Mouse (Mus musculus): ENCODE measurements around the gene Meis3. TPM values are rescaled to one million over a fixed set of nuclear protein-coding genes. Genes with fewer than 3 reads are reported as not detected.

Gene Meis3
- 1 to 10 TPM in 1 of 2 experiments, under 1 TPM in 1; 0.97 to 1.9 TPM for total RNA-seq (2021)
- long read RNA-seq, experiment 1, partial matches to known transcripts, result 1 of 3 reads
- long read RNA-seq, experiment 1, other reads (novel, unspliced or antisense), result 2 of 3 reads
- long read RNA-seq, experiment 2, partial matches to known transcripts, result 0 of 1 reads
- long read RNA-seq, experiment 2, other reads (novel, unspliced or antisense), result 1 of 1 reads

- peak; percentile 47 for DNase-seq
These were observed at the start of gene Meis3 for GRCm38 (mm10) chr7:16174597-16175541. Gene Meis3, plus strand, starts transcription at chr7:16175090.

GRCm38 (mm10) chr7:16125829-16126228 lies 49.1 kb upstream of the Meis3 start:
- no peak for DNase-seq

DNA sequence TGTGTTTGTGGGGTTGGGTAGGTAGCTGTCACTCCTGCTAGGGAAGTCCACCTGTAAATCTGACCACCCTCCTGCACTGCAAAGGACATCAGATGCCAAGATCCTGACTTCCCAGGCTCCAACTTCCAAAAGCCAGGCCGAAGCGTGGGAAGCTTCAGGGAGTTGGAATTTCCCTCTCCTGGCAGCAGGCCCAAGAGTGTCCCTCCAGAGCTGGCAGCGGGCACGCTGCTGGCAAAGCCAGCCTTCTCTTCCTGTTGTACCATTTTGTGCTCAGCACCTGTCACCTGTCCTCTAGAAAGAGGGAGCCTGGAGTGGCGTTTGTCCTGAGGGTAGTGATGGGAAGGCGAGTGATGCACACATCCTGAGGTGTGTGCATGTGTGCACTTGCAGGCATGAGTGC lies 46.5 kb upstream of the Meis3 start:
- DNase-seq, result no peak

DNA sequence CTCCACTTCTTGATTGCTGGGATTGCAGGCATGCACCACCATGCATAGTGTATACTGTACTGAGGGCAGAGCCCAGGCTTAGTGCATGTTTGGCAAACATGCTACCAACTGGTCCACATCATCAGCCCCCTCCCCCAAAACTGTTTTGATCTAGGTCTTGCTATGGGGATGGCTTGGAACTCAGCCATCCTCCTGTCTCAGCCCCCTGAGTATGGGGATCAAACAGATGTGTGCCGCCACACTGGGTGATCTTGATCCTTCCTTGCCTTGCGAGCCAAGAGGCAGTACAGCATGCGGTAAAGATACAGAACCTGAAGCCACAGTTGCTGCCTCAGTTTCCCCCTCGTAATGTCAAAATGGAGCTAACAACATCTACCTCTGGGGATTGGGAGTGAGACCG lies 46.0 kb upstream of the Meis3 start:
- DNase-seq, result no peak

- DNase-seq, result peak; percentile 66
These were observed 45.5 kb upstream of the Meis3 start, which contains the start of gene Slc8a2 for GRCm38 (mm10) chr7:16129421-16129845. Gene Slc8a2, plus strand, starts transcription at chr7:16129826.

- DNase-seq, result no peak
These were observed 44.8 kb upstream of the Meis3 start for GRCm38 (mm10) chr7:16129846-16130691.

GRCm38 (mm10) chr7:16130956-16131634 lies 43.8 kb upstream of the Meis3 start:
- no peak for DNase-seq

DNA sequence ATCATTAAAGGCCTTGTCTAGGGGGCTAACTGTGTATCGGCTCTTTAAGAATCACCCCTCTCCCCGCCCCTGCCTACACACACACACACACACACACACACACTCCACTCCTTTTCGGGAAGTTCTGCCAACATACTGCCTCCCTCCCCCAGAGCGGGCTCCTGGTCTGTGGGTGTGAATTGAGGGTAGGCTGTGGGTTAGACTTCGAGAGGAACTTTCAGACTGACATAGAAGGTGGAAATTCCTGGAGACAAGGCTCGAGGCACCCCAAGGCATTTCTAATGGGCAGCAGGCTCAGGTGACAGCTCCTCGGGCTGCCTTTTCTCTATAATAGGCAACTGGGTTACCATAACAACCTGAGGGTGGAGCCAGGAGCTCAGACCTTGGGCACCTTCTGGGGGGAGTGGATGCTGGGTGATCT lies 42.7 kb upstream of the Meis3 start:
- DNase-seq, result no peak

- DNase-seq, result no peak
These were observed 42.0 kb upstream of the Meis3 start for GRCm38 (mm10) chr7:16132926-16133325.

GRCm38 (mm10) chr7:16133691-16134090 lies 41.2 kb upstream of the Meis3 start:
- no peak for DNase-seq

DNA sequence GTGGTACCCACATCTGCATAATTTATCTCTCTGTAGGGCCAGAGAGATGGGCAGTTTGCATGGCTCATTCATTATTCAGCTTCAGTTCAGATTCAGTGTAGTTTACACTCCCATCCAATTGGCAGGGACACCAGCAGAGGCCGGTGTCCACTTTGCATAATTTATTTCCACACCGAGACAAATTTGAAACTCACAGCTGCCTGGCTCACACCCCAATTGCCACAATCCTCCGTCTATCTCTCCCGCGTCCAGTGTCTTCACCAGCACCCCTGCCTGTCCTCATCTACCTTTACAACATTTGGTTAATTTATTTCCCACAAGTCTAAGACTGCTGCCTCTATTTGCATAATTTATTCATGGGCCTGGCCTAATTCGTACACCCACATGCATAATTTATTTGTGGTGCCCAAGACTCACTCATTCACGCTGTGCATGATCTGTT lies 39.9 kb upstream of the Meis3 start:
- no peak for DNase-seq

GRCm38 (mm10) chr7:16146489-16147410 lies 28.1 kb upstream of the Meis3 start:
- DNase-seq, result no peak

DNA sequence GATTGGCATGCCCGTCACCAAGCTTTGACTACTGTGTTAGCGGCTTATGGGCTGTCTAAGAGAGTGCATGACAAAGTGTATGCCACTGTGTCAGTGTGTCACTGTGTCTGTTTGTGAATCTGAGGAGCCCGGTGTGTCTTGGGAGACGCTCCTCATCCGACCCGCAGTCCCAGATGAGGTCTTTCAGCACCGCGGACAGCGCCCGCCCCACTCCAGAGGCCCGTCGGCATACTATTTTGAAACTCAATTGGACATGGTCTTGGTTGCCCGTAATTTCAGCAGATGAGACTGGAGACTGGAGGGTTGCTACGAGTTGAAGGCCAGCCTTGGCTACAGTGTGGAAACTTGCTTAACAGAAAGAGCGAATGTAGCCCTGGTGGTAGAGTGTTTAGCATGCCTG lies 27.2 kb upstream of the Meis3 start:
- DNase-seq, result no peak

- DNase-seq, result no peak
These were observed 25.6 kb upstream of the Meis3 start for GRCm38 (mm10) chr7:16149241-16149640.

DNA sequence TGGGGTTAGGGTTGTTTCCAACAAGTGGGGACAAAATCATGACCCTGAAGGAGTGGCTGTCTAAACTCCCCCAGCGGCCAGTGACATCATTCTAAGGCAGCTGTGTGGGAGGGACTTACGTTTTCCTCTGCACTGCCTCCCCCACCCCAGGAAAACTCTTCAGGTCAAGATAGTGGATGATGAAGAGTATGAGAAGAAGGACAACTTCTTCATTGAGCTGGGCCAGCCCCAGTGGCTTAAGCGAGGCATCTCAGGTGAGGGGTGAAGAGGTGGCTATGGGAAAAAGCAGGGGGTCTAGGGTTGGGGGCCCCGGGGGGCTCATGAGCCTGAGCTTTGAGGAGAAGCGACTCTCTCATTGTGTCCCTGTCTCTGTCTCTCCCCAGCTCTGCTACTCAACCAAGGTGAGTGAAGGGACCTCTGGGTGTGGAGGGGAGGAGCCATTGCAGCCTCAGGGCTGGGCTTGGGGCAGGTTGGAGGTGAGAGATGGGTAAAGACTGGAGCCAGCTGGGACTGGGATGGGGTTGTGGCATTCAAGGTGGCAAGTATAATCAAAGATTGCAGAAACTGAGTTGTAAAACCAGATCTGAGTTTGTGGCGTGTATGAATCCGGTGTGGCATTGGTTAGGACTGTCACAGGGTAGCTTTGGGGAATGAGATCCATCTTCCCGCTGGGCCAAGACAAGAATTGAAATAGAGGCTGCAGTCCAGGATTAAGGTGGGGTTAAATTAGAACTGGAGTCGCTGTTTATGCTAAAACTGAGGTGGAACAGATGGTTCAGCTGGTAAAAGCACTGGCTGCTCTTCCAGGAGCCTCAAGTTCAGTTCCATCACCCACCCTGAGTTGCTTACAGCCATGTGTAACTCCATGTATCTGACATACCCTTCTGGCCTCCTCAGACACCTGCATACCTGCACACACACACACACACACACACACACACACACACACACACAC lies 24.4 kb upstream of the Meis3 start:
- no peak for DNase-seq

DNA sequence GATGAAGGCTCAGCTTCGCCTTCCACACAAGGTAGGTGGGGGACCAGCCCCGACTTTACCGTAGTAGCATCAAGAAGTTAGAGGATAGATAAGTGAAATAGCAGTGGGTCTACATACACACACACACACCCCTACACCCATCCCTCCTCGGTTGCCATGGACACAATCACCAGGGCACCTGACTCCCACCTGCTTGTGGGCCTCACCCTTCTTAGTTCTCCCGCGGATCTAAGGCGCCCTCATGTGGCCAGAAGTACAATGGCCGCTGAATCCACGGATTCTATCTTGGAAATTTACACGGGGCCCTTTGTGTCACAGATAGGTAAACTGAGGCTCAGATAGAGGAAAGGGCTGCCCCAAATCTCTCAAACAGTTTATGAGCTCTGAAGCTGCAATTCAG lies 21.4 kb upstream of the Meis3 start:
- DNase-seq, result no peak

GRCm38 (mm10) chr7:16155132-16155872 lies 19.6 kb upstream of the Meis3 start:
- DNase-seq, result no peak

DNA sequence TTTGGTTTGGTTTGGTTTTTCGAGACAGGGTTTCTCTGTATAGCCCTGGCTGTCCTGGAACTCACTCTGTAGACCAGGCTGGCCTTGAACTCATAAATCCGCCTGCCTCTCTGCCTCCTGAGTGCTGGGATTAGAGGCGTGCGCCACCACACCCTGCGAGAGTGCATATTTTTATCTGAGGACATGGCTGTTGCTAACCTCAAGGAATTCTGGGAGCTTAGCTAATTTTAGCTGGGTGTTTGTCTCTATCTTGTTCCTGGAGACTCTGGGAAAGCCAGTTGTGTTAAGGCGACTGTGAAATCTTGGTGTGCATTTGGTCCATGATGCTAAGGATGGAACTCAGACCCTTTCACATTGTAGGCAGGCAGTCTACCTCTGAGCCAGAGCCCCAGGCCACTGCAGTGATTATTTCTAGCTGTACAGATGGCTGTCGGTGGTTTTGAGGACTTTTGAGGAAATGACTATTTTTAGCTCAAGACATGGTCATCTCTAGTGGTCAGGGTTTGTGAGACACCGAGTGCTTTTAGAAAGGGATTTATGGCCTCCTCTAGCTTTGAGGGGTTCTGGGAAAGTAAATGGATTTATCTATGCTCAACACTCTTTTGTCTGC lies 18.7 kb upstream of the Meis3 start:
- DNase-seq, result no peak

Measured in gastrocnemius, postnatal 25 days (tissue).